Mouse (Mus musculus): ENCODE measurements around the gene Hdhd3. TPM values are rescaled to one million over a fixed set of nuclear protein-coding genes. Genes with fewer than 3 reads are reported as not detected.

Hdhd3 gene
- 10 to 100 TPM; 12.3 to 15.6 TPM for total RNA-seq (2021)
- long read RNA-seq, experiment 1, transcript Hdhd3-201 (2 exons, 1,205 nt): major isoform, 22 of 23 reads
- long read RNA-seq, experiment 1, partial matches to known transcripts: 0 of 23 reads
- long read RNA-seq, experiment 1, other reads (novel, unspliced or antisense): 1 of 23 reads
- long read RNA-seq, experiment 2, transcript Hdhd3-201 (2 exons, 1,205 nt): major isoform, 8 of 9 reads
- long read RNA-seq, experiment 2, partial matches to known transcripts: 0 of 9 reads
- long read RNA-seq, experiment 2, other reads (novel, unspliced or antisense): 1 of 9 reads

DNA sequence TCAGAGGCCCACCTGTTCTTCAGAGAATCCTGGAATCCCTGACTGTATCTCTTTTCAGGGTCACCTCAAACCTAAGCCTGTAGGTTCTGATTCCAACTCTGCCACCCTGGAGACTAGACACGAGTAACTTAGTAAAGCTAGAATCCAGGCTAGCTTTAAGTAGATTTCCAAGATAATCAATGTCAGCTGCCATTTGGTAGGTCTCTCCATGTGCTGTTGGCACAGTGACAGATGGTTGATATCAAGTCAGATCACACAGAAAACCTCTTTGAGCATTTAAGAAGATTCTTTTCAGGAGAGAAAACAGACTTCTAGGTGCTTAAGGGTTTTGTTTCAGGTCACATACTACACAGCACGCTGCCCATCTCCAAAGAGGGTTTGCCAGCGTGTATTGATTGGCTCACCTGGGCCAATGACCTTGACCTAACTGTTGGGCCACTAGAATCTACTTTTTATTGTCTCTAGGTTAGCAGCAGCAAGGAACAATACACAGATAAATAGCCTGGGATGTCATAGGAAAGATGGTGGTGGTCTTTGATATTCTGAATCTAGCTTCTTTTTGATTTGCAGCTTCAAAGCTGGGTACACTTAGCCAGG lies at the start of gene Hdhd3:
TSS of gene Hdhd3 (minus strand) at position 94 of the 597 bp plus-strand sequence.
- DNase-seq: no peak

DNA sequence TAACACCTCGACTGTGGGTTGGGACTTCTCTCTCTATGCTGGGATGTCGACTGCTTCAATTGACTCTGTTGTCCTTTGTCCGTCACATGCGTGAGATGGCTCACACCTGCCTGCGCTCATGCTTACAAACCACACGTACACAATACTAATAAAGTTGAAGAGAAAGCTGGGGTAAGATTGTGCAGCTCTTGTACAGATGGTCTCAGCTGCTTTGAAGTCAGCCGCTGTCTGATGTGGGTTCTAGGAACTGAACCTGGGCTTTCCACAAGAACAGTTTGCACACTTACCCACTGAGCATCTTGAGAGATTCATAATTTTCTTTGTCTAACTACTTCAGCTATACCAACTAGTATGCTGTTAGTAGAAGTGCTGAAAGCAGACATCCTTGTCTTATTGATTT lies 48.7 kb upstream of the Hdhd3 start:
- no peak for DNase-seq

DNA sequence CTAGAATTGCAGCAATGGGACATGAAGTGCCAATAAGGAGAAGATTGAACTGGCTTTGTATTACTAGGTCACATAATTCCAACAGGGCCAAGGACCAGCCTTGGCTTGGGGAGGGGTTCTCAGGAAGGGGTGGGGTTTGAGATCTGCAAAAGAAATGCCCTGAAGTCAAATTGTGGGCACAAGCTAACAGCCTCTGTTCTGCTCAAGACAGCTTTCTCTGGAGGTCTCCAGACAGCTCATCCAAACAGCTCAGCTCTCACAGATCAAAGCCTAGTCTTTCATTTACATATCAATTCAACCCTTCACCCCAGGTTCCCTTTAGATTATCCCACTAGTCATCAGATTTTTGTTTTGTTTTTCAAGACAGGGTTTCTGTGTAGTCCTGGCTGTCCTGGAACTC lies 41.5 kb upstream of the Hdhd3 start:
- no peak for DNase-seq

DNA sequence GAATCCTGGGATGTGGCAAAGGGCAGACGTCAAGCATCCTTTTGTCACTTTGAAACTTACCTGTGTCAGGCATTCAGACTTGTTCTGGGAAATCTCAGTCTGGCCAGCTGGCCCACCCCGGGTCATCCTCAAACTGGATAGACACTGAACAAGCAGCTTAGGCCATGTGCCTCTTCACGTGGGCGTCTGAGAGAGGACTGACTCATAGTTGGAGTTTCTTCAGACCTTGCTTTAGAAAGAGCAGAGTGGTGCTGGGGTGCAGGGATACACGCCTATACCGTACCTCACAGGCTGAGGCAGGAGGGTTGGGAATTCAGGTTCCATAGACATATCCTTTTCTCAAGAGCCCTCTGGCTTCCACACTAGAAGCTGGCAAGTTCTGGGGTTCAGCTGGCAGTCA lies 40.5 kb upstream of the Hdhd3 start:
- DNase-seq: no peak

DNA sequence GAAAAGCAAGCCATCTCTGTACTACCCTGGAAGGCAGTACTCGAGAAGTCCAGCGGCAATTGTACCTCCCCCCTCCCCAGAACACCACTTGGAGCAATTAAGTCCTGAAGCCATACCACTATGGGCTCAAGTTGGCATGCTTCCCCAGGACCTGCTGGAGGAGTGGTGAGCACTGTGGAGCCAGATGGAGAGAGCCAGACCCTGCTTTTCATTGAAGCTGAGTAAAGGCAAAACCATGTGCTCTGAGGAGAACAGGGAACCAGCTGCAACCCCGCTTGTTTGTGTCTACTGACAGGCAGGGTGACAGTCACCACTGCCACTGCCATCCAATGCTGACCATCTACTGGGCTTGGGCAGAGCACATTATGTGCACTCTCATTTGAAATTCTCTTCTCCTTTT lies 38.5 kb upstream of the Hdhd3 start:
- DNase-seq: no peak

DNA sequence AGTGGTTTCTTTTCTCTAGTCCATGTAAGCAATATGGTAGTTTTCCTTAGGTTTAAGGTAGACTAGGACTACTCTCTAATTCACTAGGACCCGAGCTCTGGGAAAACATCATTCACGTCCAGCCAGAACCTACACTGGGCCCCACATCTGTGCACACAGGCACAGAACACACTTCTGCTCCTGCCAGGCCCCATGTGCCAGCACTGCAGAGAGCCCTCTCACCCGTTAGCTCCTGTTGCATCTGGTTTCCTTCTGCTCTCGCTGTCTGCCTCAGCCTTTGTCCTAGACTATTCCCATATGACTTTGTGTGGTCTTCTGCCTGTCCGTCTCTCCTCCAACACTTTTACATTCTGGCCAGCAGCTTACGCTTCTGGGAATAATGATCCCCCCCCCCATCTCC lies 30.5 kb upstream of the Hdhd3 start:
- no peak for DNase-seq

DNA sequence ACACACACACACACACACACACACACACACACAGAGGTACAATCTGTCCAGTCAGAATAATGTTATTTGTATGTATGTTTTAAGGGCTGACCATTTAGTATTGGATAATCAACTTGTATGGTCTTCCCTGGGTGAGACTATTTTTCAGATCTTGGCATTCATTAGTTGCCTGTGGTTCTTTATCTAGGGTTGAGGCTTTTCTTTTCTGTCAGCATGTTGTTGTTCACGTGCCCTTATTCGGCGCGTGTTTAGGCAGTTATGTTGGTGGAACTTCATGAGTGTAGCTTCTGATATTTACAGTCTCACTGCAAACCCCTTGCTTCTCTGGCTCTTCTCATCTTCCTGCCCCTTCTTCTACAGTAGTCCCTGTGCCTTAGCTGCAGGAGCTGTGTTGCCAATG lies 24.4 kb upstream of the Hdhd3 start:
- DNase-seq: no peak

DNA sequence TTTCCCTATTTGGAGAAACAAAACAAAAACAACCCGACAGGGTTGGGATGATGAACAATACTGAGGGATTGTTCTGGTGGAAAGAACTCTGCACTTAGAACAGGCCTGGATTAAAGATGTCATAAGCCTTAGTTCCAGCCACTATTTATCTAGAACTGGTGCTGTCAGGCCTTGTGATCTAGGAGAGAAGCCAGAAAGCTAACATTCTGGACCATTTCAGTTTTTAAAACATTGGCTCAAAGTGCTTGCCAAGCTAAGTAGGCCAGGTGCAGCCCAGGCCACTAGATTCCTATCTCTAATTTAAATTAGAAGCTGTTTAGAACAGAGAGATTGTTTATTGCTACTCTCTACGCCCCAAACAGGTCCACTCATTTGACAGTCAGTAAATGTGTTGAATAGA lies 23.0 kb upstream of the Hdhd3 start:
- DNase-seq: no peak

DNA sequence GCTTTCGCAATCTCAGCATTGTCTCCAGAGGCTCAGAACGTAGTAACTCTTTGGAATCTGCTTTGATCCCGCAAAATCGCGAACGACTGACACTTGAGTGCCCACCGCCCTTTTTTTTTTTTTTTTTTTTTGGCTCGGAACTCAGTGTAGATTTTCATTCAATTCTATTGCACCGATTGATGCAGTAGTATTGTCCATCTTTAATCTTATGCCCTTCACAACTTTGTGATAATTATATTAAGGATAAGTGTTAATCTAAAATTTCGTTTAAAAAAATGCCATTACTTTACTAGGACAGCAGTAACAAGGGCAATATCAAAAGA lies 22.2 kb upstream of the Hdhd3 start:
- DNase-seq: no peak

DNA sequence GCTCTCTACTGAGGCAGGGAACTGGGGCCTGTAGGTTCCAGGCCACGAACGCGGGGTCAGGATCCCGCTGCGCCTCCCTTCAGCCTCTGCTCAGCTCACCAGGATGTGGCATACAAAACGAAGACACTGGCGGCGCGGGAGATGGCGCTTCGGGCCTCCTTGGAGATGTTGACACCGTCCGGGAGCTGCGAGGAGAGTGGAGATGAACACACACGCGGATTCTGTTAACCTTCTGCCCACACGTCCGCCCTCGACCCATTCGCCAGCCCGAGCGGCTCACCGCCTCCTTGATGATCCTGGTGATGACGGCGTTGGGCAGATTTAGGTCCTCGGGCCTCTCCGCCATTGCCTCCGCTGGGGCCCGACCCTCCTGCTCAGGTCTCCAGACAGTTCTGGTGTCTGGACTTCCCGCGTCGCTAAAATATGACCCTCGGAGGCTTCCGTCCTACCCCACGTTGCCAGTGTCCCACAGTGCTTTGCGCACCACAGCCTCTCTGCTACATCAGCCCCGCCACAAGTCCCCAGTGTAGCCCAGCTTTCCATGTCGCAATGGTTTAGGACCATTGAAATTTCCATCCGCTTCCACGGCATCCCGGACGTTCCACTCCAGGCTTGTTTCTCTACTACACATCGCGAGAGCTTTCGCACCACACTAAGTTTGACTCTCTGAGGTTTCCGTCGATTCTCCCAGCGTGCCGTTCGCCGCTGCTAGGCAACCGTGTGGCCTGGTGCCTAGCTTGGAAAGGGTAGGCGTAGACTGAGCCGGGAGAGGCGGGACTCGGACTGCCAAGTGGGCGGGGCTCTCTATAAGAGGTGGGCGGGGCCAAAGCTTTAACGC lies 21.6 kb upstream of the Hdhd3 start, which contains the start of the genes Pole3 and 4933430I17Rik:
TSS of gene Pole3 (minus strand) at position 418 of the 838 bp plus-strand sequence.
TSS of gene 4933430I17Rik (plus strand) at position 719 of the 838 bp plus-strand sequence.
- DNase-seq: peak; percentile 97

DNA sequence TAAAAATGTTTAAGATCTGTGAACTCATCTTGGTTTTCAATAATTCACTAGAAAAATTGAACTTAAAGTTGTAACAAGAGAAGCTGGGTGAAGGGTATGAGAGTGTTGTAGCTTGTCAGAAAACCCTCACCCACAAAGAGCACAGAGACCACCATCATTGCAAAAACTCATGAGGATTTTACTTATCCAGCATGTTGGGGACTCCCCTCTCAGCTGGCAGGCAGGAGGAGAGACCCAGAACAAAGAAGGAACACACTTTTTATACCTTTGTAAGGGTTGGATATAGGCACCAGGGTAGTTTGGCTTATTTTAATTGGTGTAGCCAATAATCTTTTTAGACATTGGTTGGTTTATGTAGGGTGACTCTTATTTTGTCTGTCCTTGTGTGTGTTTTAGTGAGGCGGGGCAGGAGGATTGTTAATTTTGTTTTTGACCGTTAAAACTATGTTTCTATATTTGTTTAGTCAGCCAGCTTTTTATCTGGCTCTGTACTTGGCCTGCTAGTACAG lies 17.7 kb upstream of the Hdhd3 start:
- DNase-seq: no peak

DNA sequence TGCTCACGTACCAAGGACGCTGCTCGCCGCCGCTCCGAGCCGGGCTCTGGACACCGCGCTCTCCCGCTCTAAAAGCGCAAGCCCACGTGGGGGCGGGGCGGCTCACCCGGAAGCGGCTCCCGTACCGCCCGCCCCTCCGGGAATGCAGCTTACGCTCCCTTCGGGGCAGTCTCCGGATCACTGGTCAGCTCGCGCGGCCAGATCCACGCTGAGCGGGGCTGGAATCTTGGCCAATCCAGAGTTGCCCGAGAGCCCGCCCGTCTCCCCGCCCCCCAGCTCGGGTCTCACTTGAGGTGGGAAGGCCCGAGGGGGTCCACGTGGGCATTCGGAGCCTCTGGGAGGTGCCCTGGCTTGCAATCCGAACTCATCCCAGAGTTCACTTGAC lies 16.6 kb upstream of the Hdhd3 start, which contains the start of gene Alad:
TSS of gene Alad (minus strand) at position 70 of the 385 bp plus-strand sequence.
- peak; percentile 94 to 97 for DNase-seq

DNA sequence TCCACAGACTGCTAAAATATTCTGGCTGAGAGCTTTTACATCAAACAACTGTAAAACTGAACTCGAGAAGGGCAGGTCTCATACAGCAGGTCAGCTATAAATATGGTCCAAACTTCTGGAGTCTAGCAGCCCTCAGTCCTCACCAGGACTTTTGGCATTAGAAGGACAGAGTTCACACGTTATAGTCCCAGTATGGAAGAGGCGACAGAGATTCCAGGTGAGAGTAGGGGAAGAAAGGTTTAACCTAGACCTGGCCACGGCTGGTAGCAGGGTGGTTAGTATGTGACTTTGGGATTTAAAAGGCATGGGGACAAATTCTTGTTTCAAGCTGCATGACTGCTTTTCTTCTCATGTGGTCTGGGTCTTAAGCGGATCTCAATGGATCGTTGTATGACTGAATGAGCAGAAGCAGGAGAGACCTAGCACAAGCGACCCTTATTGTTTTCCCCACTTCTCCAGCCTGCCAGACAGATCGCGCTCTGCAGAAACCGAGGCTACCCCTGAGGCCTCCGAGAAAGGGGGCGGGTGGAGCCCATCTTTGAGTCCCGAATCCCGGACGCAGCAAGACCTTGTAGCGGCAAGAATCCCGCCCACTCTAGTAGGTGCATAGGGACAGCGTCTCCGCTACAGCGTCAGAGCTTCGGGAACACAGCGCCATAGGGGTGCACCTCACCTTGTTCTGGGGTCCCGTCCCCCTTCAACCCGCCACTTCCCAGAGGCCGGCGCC lies 16.0 kb upstream of the Hdhd3 start:
- DNase-seq: no peak

DNA sequence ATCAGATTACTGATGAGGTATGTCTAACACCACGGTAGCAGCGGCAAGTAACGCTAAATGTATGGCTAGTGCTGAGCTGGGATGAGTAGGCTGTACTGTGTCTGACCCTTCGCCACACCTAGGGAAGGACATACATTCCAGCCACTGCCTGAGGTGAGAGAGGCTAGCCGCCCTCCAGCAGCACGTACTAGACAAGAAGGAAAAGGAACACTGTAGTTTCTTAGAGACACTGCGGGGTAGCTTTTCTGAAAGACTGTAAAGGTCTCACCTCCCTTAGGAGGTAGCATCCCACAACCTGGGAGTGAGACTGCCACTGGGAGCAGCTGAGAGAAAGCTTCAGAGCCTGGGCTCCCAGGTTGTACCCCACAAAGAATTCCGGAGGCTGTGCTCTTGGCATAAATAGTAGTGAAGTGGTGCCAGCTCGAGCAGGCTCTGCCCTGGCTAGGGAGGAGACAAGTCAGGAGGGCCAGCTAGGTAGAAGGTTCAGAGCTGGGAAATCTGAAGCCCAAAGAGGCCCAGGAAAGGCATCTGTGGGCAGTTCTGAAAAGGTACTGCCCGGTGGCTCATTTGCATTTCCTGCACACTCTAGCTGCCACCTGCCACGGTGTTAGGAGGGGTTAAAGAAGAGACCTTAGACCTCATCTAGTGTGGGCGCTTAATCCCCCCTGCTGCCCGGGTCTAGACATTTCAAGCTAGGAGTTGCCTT lies 15.3 kb upstream of the Hdhd3 start:
- DNase-seq: peak; percentile 53 to 68

DNA sequence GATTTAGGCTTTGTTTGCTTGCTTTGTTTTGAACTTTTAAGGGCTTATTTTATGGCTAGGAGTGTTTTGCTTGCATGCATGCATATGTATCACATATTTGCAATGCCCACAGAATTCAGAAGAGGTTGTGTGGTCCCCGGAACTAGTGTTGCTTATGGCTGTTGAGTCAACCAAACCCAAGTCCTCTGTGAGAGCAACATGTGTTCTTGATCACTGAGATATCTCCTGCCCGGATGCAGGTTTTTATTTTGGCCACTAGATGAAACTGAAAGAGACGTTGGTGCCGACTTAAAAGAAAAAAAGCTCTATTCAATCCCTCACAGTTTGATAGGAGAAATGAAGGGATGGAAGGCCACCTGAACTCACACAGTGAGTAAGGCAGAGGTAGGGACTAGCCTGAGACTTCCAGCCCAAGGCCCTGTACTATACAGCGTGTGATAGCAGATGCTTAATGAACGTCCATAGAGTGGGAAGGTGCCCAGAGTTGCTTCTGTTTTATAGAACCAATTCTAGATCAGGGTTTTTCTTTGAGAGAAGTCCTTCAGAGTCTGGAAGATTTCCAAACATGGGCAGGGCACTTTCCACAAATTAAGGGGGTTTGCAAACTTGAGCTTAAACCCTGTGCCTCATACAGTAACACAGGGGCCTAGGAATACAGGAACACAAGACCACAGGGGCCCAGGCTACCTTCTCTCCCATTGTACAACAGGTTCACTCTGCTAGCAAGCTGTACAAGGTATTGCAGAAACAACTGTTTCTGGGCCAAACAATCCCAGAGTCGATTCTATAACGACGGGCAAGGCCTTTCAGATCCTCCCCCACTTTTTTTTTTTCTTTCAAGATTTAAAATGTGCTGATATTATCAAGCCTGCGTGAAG lies 14.5 kb upstream of the Hdhd3 start:
- DNase-seq: no peak

DNA sequence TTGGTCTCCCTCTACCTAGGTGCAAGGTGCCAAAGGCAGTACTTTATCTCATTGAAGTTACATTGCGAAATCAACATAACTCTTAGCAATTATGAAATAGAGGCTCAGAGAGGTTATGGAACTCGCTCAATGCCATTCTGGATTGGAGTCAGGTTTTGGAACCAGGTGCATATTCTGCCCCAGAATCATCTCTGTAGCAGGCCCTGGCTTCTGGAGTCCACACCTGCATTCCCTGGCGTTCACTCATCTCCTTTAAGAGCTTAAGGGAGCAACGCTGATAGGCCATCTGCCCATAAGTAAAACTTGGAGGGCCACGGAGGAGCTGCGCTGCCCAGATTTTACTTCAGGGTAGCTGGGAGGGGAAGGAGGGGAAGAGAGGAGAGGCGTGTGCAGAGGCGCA lies 13.8 kb upstream of the Hdhd3 start:
- no peak for DNase-seq

DNA sequence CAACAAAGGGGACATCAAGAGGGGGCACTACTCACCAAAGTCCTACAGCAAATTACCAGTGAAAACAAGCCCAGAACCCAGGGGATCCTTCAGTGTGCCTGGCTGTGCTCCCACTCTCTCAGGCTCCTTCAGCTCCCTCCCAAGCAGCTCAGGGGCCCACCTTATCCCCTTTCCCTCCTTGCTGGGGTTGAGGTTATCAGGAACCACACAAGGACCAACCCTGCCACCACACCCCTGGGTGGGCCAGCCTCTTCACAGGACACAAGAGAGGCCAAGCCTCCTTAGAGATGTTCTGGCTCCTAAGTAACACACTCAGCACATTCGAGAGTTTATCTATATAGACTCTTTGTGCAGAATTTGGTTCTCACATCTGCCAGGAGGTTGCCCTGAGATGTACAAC lies 13.3 kb upstream of the Hdhd3 start:
- DNase-seq: no peak

DNA sequence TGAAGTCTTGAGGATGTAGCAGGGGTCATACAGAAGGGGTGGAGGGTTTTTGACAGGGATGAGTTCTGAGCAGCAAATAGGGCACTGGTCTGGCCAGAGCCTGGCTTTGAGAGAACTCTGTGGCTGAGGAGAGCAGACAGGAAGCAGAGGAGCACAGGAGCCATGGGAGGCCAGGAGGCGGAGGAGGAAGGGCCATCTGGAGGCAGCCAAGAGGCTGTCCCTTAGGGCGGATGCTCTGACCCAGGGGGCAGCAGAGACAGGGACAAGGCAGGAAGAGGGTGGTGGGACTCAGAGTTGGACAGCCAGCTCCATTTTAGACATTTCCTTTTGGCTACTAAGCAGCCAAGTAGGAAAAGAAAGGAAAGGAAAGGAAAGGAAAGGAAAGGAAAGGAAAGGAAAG lies 12.8 kb upstream of the Hdhd3 start:
- DNase-seq: peak; percentile 61 to 76

DNA sequence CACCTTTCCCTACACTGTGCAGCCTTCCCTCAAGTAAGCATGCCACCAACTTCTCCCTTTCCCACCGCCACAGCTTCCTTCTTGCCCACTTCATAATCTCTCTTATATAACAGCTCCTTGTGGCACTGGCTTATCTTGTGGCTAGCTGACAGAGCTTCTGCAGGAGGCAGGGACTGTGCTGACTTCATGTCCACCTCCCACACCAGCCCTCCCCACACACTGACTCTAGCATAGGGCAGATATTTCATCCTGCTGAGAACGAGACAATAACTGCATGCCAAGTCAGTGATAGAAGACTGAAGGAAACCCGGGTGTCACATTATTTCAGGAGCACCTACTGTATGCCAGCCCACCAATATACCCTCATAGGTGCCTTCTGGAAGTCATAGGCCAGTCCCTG lies 12.2 kb upstream of the Hdhd3 start:
- peak in 1 of 2 experiments; percentile 39 for DNase-seq

DNA sequence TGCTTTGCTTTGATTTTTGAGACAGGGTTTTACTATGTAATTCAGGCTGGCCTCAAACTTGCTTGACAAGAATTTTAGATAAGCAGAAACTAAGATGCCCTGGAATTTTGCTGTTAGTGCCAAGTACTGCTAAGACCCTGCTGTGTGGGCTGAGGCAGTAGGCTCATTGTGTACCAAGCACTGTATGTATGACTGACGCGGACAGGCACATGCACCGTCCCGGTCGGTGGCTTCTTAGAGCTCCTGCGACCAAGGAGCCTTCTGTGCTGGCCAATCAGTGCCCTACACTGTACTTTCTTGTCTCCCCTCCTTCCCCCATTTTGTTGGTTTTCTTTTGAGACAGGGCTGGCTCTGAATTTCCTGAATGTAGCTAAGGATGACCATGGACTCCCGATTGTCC lies 11.7 kb upstream of the Hdhd3 start:
- no peak for DNase-seq

All from adrenal gland, postnatal 36 days (tissue).